Mouse (Mus musculus) left cerebral cortex, adult 18-20 months (tissue): ENCODE results near the gene Otp. TPM values are rescaled to one million over a fixed set of nuclear protein-coding genes. Genes with fewer than 3 reads are reported as not detected.

Source experiments
- total RNA-seq, 2 experiments: library from RNA; stranded (reverse); gene quantifications; 2 replicates each; pipeline ENCODE4 v1.2.3; 2021

Otp gene
- total RNA-seq, 2 experiments from 2014 or later, result 0.12 TPM; not detected in 1

Other genes starting within 250 kb of the Otp start
- 100 to 1,000 TPM; 127 to 132 TPM for gene Tbca, start 86.7 kb upstream of the Otp start, total RNA-seq
- gene Wdr41, start 100.7 kb downstream of the Otp start, total RNA-seq, result 10 to 100 TPM; 20.5 TPM